In the genomic region with DNA sequence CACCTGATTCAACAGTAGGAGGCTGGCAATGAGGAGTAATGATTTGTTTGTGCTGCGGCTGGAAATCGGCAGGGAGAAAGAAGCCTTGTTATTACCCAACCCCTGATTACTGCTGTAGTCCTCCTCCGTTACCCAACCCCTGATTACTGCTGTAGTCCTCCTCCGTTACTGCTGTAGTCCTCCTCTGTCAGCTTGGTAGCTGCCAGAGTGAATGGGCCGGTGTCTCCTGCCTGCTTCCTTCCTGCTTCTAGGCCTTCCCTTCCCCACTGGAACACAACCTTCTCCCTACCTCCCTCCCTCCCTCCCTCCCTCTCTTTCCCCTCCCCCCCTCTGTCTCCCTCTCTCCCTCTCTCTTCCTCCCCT, we compare ENCODE assay signal across 14 mouse cellular contexts. TPM values are rescaled to one million over a fixed set of nuclear protein-coding genes. Genes with fewer than 3 reads are reported as not detected.
DNase-seq lines count a peak whose midpoint lies in the region; ATAC-seq and TF ChIP-seq lines count a peak whose summit lies in the region.
"Had no signal": no experiment of that assay in that cellular context is flagged by ENCODE, and none has a peak within 500 bp of the region (broad histone marks: within the 10 kb centered on the region; RNA-seq: fewer than 3 reads in every experiment).

No protein-coding gene starts in this region.

- H3K4me1 ChIP-seq in megakaryocyte, embryonic 14.5 days, result peaks cover 96% of the 10 kb centered on the region
- H3K4me1 ChIP-seq in stomach, embryonic 14.5 days (ENCODE audit: control insufficient read depth, insufficient read depth, low read length), result peaks cover 56% of the 10 kb centered on the region

- H3K4me2 ChIP-seq in stomach, embryonic 14.5 days (replicated peaks; ENCODE audit: low read depth, low read length), result no peak overlapping the region
- H3K4me2 ChIP-seq: neural tube, embryonic 12.5 days had no signal

- intact Hi-C loops in gastrocnemius, adult 2 months (cut with DNase I), result no loop called here
- intact Hi-C loops in gastrocnemius, postnatal 36 days (cut with DNase I), result no loop called here

- H3K4me3 ChIP-seq in gastrocnemius, adult 2 months, result no peak overlapping the region
- H3K4me3 ChIP-seq in megakaryocyte, embryonic 14.5 days (replicated peaks), result peak overlapping the region; percentile 88
- no peak overlapping the region for H3K4me3 ChIP-seq in stomach, embryonic 14.5 days (ENCODE audit: low read depth, low read length)
- H3K4me3 ChIP-seq: neural tube, embryonic 12.5 days had no signal

- H3K27me3 ChIP-seq in megakaryocyte, embryonic 14.5 days (replicated peaks), result no peaks in the 10 kb centered on the region
- no peaks in the 10 kb centered on the region for H3K27me3 ChIP-seq in stomach, embryonic 14.5 days (ENCODE audit: control insufficient read depth, insufficient read depth, low read length)
- H3K27me3 ChIP-seq: neural tube, embryonic 12.5 days had no signal

- H3K9me3 ChIP-seq in megakaryocyte, embryonic 14.5 days, result no peaks in the 10 kb centered on the region
- no peaks in the 10 kb centered on the region for H3K9me3 ChIP-seq in stomach, embryonic 14.5 days (ENCODE audit: control insufficient read depth, low read depth, low read length)
- H3K9me3 ChIP-seq: neural tube, embryonic 12.5 days had no signal

- no peak for ATAC-seq in megakaryocyte, adult 5-6 weeks (ENCODE audit: poor library complexity, severe bottlenecking)
- ATAC-seq in granulocyte monocyte progenitor cell, adult 5-6 weeks (replicated peaks; ENCODE audit: poor library complexity, severe bottlenecking), result peak; percentile 53
- no peak for ATAC-seq in stomach, embryonic 14.5 days (ENCODE audit: insufficient number of reproducible peaks, insufficient read depth, low FRiP score, low read depth)
- ATAC-seq: forebrain, embryonic 14.5 days had no signal

- no peak overlapping the region for H3K9ac ChIP-seq in stomach, embryonic 14.5 days (replicated peaks; ENCODE audit: low read depth, low read length)
- H3K9ac ChIP-seq: liver, embryonic 14.5 days; neural tube, embryonic 12.5 days had no signal

- TF ChIP-seq CTCF in gastrocnemius, adult 2 months (IDR thresholded peaks at IDR 0.05), result no peak

- peaks cover 67% of the 10 kb centered on the region for H3K36me3 ChIP-seq in megakaryocyte, embryonic 14.5 days (replicated peaks; ENCODE audit: low read length)
- H3K36me3 ChIP-seq in stomach, embryonic 14.5 days (ENCODE audit: control insufficient read depth, insufficient read depth, low read length), result no peaks in the 10 kb centered on the region
- H3K36me3 ChIP-seq: neural tube, embryonic 12.5 days had no signal

- no peak for DNase-seq in gastrocnemius, adult 2 months
- no peak for DNase-seq in gastrocnemius, postnatal 36 days
- no peak for DNase-seq in layer of hippocampus, postnatal 10 days (ENCODE audit: low spot score in 2 of 2)
- DNase-seq in c-Kit-positive CD71-positive TER-119-positive erythroid progenitor cells, embryonic 14.5 days (ENCODE audit: low spot score), result no peak
- DNase-seq: cerebellum, adult 8-10 months; kidney, postnatal 25 days had no signal

- H3K27ac ChIP-seq in gastrocnemius, adult 2 months, result peak overlapping the region; percentile 66
- peak overlapping the region; percentile 44; the same call in 1 of the 2 replicates for H3K27ac ChIP-seq in stomach, embryonic 14.5 days (ENCODE audit: low read length)
- H3K27ac ChIP-seq: liver, embryonic 14.5 days; neural tube, embryonic 12.5 days had no signal

- 61% methylated on average over 5 of the region's 5 CpGs for WGBS in stomach, embryonic 14.5 days

RNA-seq across cellular contexts. Expression of gene Mink1, which starts 17.7 kb away (rescaled TPM):
- 10 to 100 TPM; 33.7 to 34.7 TPM for total RNA-seq in gastrocnemius, adult 2 months (2021)
- total RNA-seq in gastrocnemius, postnatal 36 days (2021), result 10 to 100 TPM; 28.0 to 31.1 TPM
- polyA plus RNA-seq in megakaryocyte, embryonic 14.5 days (2012; ENCODE audit: insufficient read depth, low replicate concordance), result 122 and 129 TPM in 2 replicates
- 20.6 and 21.3 TPM in 2 replicates for total RNA-seq in megakaryocyte, adult 5-6 weeks (2015)
- total RNA-seq in megakaryocyte, adult 5-6 weeks (2017), result 12.7 and 17.5 TPM in 2 replicates
- 25.0 and 36.1 TPM in 2 replicates for total RNA-seq in granulocyte monocyte progenitor cell, adult 5-6 weeks (2014; fragmentation: Nextera tagmentation)
- 11.2 and 13.3 TPM in 2 replicates for total RNA-seq in granulocyte monocyte progenitor cell, adult 5-6 weeks (2017)
- polyA plus RNA-seq in stomach, embryonic 14.5 days (2014; fragmentation: Nextera tagmentation; extraction: Ambion mirVana), result 23.0 and 23.9 TPM in 2 replicates
- 100 to 1,000 TPM; 208 to 249 TPM for total RNA-seq in layer of hippocampus, postnatal 10 days (2021)

RNA-seq across cellular contexts. Expression of gene 4930544D05Rik, which starts 35.3 kb away (rescaled TPM):
- total RNA-seq in gastrocnemius, adult 2 months (2021), result not detected
- not detected for total RNA-seq in gastrocnemius, postnatal 36 days (2021)
- polyA plus RNA-seq in megakaryocyte, embryonic 14.5 days (2012; ENCODE audit: insufficient read depth, low replicate concordance), result not detected in 2 replicates
- not detected in 2 replicates for total RNA-seq in megakaryocyte, adult 5-6 weeks (2015)
- total RNA-seq in megakaryocyte, adult 5-6 weeks (2017), result not detected in 2 replicates
- 1.2 TPM in 1 of 2 replicates, not detected in the other for total RNA-seq in granulocyte monocyte progenitor cell, adult 5-6 weeks (2014; fragmentation: Nextera tagmentation)
- total RNA-seq in granulocyte monocyte progenitor cell, adult 5-6 weeks (2017), result not detected in 2 replicates
- not detected in 2 replicates for polyA plus RNA-seq in stomach, embryonic 14.5 days (2014; fragmentation: Nextera tagmentation; extraction: Ambion mirVana)
- total RNA-seq in layer of hippocampus, postnatal 10 days (2021), result 1 to 10 TPM in 1 of 2 experiments, not detected in 1; 1.1 TPM
- polyA plus RNA-seq: forebrain, embryonic 14.5 days; heart, postnatal 0 days; liver, embryonic 14.5 days; neural tube, embryonic 12.5 days had no signal

RNA-seq across cellular contexts. Expression of gene Chrne, which starts 38.7 kb away (rescaled TPM):
- total RNA-seq in gastrocnemius, adult 2 months (2021), result 10 to 100 TPM; 11.0 to 18.4 TPM
- 10 to 100 TPM; 18.0 to 28.1 TPM for total RNA-seq in gastrocnemius, postnatal 36 days (2021)
- polyA plus RNA-seq in megakaryocyte, embryonic 14.5 days (2012; ENCODE audit: insufficient read depth, low replicate concordance), result 0.83 TPM in 1 of 2 replicates, not detected in the other
- 0.36 TPM in 1 of 2 replicates, not detected in the other for total RNA-seq in megakaryocyte, adult 5-6 weeks (2015)
- total RNA-seq in megakaryocyte, adult 5-6 weeks (2017), result 0.41 and 1.2 TPM in 2 replicates
- not detected in 2 replicates for total RNA-seq in granulocyte monocyte progenitor cell, adult 5-6 weeks (2014; fragmentation: Nextera tagmentation)
- 0.26 TPM in 1 of 2 replicates, not detected in the other for total RNA-seq in granulocyte monocyte progenitor cell, adult 5-6 weeks (2017)
- polyA plus RNA-seq in stomach, embryonic 14.5 days (2014; fragmentation: Nextera tagmentation; extraction: Ambion mirVana), result not detected in 2 replicates
- under 1 TPM in 1 of 2 experiments, not detected in 1; 0.94 TPM for total RNA-seq in layer of hippocampus, postnatal 10 days (2021)
- polyA plus RNA-seq: forebrain, embryonic 14.5 days; heart, postnatal 0 days; liver, embryonic 14.5 days; neural tube, embryonic 12.5 days had no signal

RNA-seq across cellular contexts. Expression of gene Pld2, which starts 40.5 kb away (rescaled TPM):
- 10 to 100 TPM; 15.8 to 18.2 TPM for total RNA-seq in gastrocnemius, adult 2 months (2021)
- total RNA-seq in gastrocnemius, postnatal 36 days (2021), result 10 to 100 TPM; 15.0 to 17.2 TPM
- 1.1 TPM in 1 of 2 replicates, not detected in the other for polyA plus RNA-seq in megakaryocyte, embryonic 14.5 days (2012; ENCODE audit: insufficient read depth, low replicate concordance)
- total RNA-seq in megakaryocyte, adult 5-6 weeks (2015), result 6.3 and 6.5 TPM in 2 replicates
- 7.3 and 11.1 TPM in 2 replicates for total RNA-seq in megakaryocyte, adult 5-6 weeks (2017)
- 0.99 and 6.2 TPM in 2 replicates for total RNA-seq in granulocyte monocyte progenitor cell, adult 5-6 weeks (2014; fragmentation: Nextera tagmentation)
- 0.10 and 0.26 TPM in 2 replicates for total RNA-seq in granulocyte monocyte progenitor cell, adult 5-6 weeks (2017)
- polyA plus RNA-seq in stomach, embryonic 14.5 days (2014; fragmentation: Nextera tagmentation; extraction: Ambion mirVana), result 11.6 and 13.0 TPM in 2 replicates
- total RNA-seq in layer of hippocampus, postnatal 10 days (2021), result 10 to 100 TPM; 25.0 to 25.6 TPM

RNA-seq across cellular contexts. Expression of gene Gm40193, which starts 47.6 kb away (rescaled TPM):
- total RNA-seq in gastrocnemius, adult 2 months (2021), result not detected
- total RNA-seq in gastrocnemius, postnatal 36 days (2021), result not detected
- polyA plus RNA-seq in megakaryocyte, embryonic 14.5 days (2012; ENCODE audit: insufficient read depth, low replicate concordance), result not detected in 2 replicates
- not detected in 2 replicates for total RNA-seq in megakaryocyte, adult 5-6 weeks (2015)
- not detected in 2 replicates for total RNA-seq in megakaryocyte, adult 5-6 weeks (2017)
- total RNA-seq in granulocyte monocyte progenitor cell, adult 5-6 weeks (2014; fragmentation: Nextera tagmentation), result not detected in 2 replicates
- not detected in 2 replicates for total RNA-seq in granulocyte monocyte progenitor cell, adult 5-6 weeks (2017)
- polyA plus RNA-seq in stomach, embryonic 14.5 days (2014; fragmentation: Nextera tagmentation; extraction: Ambion mirVana), result not detected in 2 replicates
- total RNA-seq in layer of hippocampus, postnatal 10 days (2021), result not detected
- polyA plus RNA-seq: forebrain, embryonic 14.5 days; heart, postnatal 0 days; liver, embryonic 14.5 days; neural tube, embryonic 12.5 days had no signal

Comparison
In these comparisons a context has a peak if more than half of its experiments do, and no peak if none do; other contexts are left out.
1. RNA of gene Mink1, which starts 17.7 kb away (total RNA-seq): 208 to 249 TPM in layer of hippocampus, postnatal 10 days; 33.7 to 34.7 TPM in gastrocnemius, adult 2 months, 28.0 to 31.1 TPM in gastrocnemius, postnatal 36 days, 11.2 to 36.1 TPM in granulocyte monocyte progenitor cell, adult 5-6 weeks and 12.7 to 21.3 TPM in megakaryocyte, adult 5-6 weeks; every median in the first group is over 4 times any median in the second.
2. RNA of gene Chrne, which starts 38.7 kb away (total RNA-seq): 18.0 to 28.1 TPM in gastrocnemius, postnatal 36 days and 11.0 to 18.4 TPM in gastrocnemius, adult 2 months; 0.36 to 1.2 TPM in megakaryocyte, adult 5-6 weeks, 0.94 TPM in layer of hippocampus, postnatal 10 days and 0.26 TPM in granulocyte monocyte progenitor cell, adult 5-6 weeks; every median in the first group is over 4 times any median in the second.